Mouse (Mus musculus) kidney, postnatal 25 days (tissue): ENCODE measurements around the gene Gm44596.
A peak's percentile ranks its signal among the peaks of the same experiment; 100 is the strongest.
"Not testable (repeated sequence)": the region's sequence is repeated elsewhere in the genome, so short reads cannot be mapped to it uniquely, and the experiment has no call there.

Experiments used
- DNase-seq, 2 experiments: peaks; one replicate each; pipeline ENCODE4 v3.0.0; 2021; ENCODE audit warnings: mixed read lengths in 2 of 2

Gene Gm44596

GRCm38 (mm10) chr6:128380594-128381167 is 5.4 kb downstream of the Gm44596 start:
- not testable (repeated sequence) for DNase-seq

- no peak for DNase-seq
These were observed 6.0 kb downstream of the Gm44596 start for GRCm38 (mm10) chr6:128381254-128381653.

DNA sequence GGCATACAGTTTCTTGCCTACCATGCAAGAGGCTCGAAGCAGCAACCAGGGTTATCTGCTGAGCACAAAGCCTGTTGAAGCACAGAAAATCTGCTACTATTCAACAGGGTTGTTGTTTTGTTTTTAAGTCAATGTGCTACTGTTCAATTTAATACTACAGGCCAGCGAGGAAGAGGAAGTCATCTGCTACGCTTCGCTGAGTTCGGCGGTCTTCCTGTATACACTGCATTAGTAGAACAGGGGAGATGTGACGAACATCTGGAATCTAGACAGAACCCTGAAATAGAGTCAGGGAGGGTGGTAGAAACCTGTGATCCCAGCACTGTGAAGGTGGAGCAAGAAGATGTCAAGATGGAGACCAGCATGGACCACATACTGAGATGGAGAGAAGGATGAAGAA is 8.4 kb downstream of the Gm44596 start:
- no peak for DNase-seq

GRCm38 (mm10) chr6:128385026-128385425 is 9.7 kb downstream of the Gm44596 start:
- no peak for DNase-seq

DNA sequence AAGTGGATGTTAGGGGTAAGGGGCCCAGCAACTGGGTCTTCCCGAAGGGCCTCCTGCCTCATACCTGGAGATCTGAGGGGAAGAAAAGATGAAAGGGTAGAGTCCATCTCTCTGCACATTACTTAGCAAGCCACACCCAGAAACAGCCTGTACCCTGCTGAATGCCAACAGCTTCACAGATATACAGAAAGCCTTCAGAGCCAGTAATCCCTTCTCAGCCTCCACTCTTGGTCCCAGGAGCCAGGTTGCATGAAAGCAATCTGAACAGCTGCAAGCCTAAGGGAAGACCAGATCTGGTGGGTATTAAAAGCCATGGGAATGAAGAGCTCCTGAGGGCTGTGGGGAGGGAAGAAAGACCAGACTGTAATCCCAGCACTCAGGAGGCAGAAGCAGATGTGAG is 13.9 kb downstream of the Gm44596 start:
- DNase-seq, result no peak

- no peak for DNase-seq
These were observed 15.4 kb downstream of the Gm44596 start for GRCm38 (mm10) chr6:128390683-128391082.

GRCm38 (mm10) chr6:128397574-128398261 is 22.4 kb downstream of the Gm44596 start:
- peak; percentile 72 to 85 for DNase-seq

GRCm38 (mm10) chr6:128398996-128399395 is 23.7 kb downstream of the Gm44596 start, which contains the start of gene Nrip2:
Gene Nrip2, plus strand, starts transcription at chr6:128399296.
- DNase-seq, result no peak

DNA sequence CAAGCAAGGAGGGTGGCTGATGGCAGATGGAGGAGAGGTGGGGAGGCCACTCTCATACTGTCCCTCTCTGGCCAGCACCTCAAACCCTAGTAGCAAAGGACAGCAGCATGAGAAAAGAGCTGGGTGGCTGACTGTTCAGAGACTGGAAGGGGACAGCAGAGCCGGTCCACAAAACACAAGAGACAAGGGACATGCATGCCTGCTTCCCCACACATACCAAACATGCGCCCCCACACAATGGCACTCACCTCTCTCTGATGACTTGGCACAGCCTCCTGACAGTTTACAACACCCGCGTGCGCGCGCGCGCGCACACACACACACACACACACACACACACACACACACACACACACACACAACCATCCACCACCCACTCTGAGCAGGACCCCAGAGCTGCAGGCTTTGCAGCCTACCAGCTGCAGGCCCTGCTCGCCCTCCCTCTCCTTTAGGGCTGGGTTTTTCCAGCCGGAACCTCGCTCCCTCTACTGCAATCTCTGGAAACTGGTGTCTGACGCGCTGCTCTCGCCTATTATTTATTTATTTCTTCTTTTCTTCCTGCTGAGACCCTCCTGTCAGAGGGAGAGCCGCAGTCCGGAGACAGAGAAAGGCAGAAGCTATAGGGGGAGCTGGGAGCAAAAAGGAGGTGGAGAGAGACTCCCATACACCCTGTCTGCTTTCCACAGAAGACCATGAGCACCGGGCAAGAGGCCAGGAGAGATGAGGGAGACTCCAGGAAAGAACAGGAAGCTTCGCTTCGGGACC is 24.3 kb downstream of the Gm44596 start:
- peak; percentile 54 to 57 for DNase-seq

GRCm38 (mm10) chr6:128404708-128405107 is 29.4 kb downstream of the Gm44596 start:
- DNase-seq, result no peak

DNA sequence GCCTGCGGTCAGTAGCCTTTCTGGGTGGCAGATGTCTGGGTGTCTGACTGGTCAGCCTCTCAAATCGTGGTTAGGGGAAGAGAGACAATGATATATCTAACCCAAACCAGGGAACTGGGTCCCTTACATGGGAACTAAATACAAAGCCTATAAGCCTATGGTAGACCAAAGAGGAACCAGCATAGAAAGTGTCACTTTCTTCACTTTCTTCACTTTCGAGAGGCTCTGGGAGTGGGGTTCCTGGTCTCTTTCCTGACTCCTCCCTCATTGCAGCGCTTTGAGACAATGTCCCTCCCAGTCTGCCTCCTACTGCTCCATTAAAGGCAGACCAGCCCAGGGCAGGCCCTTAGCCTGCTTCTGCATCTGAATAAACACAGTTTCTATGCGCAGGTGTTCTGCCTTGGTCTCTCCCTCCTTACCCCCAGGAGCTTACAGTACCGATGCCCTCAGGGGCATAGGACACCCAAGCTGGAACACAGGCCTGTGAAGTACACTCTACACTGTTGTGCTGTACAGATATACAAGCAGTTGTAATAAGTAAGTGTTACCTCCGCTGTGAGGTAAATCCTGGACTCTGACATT is 33.3 kb downstream of the Gm44596 start:
- DNase-seq, result peak in 1 of 2 experiments; percentile 57

DNA sequence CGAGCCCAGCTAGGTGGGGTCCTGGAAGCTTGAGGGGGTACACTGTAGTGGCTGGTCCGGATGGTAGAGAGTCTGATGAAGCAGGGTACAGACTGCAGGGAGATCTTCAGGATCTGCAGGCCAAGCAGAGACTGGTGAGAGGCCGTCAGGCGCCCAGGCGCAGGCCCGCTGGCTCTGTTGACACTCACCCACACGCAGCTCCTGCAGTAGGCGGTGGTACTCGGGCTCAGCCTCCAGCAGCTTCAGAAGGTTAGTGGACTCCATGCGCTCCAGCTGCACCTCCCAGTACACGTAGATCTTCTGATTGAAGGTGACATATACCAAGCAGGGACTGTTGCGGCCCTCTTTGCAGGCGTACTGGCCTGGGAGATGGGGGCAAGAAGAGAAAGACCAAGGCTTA is 35.0 kb downstream of the Gm44596 start:
- DNase-seq, result no peak

GRCm38 (mm10) chr6:128411115-128411514 is 35.8 kb downstream of the Gm44596 start:
- DNase-seq, result peak; percentile 67 to 89

- no peak for DNase-seq
These were observed 40.9 kb downstream of the Gm44596 start for GRCm38 (mm10) chr6:128416169-128416568.

- no peak for DNase-seq
These were observed 42.8 kb downstream of the Gm44596 start for GRCm38 (mm10) chr6:128418076-128418475.

DNA sequence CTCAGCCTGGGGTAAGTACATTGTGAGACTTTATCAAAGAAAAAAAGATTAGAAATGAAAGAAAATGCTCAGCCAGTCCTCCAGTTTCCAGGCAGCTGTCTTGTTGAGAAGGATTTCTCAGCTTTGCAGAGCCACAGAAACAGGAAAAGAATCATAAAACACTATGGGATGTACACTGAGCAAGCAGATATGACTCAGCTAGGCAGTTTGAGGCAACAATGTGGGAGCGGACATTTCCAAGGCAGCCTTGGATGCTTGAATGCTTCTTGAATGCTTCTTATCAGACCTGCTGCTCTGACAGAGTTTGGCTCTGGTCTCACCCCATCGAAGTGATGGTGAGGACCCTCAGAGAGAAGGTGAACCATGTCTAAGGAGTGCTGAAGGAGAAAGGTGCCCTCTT is 45.7 kb downstream of the Gm44596 start:
- no peak for DNase-seq

DNA sequence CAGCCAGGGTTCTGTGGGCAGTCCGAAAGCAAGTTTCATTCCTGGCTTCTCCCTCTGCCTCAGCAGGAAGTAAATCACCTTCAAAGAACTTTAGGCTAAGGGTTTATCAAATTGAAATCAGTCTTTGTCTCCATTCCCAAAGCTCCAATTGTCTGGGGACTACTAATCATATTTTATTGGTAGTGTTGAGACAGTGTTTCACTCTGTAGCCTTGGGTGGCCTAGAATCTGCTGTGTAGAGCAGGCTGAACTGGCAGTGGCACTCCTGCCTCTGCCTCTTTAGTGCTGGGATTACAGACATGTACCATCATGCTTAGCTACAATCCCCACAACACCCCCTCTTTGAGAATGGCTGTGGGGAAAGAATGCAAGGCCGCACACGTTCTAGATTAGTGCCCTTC is 46.2 kb downstream of the Gm44596 start:
- no peak for DNase-seq

DNA sequence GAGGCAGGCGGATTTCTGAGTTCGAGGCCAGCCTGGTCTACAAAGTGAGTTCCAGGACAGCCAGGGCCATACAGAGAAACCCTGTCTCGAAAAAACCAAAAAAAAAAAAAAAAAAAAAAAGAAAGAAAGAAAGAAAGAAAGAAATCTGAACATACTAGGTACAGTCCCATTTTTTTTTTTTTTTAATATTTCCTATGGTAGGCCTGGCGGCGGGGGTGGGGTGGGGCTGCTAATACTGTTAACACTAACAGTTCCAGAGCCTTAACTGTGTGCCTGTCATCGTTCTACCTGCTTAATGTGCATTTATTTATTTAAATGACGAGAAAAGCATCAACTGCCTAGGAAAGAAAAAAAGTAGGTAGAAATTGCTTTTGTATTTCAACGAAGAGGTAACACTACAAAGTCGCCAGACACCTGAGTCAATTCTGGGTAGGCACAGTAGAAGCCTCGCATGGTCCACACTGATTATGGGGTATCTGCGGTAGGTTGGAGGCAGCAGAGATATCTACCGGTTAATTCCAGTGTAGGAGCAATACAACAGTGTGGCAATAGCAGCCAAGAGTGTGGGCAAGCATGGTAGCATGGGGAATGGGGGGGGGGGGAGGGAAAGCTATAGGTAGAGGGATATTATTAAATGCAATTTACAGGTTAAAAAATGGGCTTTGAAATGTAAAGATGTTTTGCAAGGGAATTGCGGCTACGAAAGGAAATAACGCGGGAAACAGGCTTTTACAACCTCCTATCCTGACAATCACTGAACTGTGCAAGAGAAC is 48.4 kb downstream of the Gm44596 start:
- DNase-seq, result no peak

- DNase-seq, result peak; percentile 97 to 98
These were observed 49.1 kb downstream of the Gm44596 start, which contains the start of gene Itfg2 for GRCm38 (mm10) chr6:128424269-128425019. Gene Itfg2, minus strand, starts transcription at chr6:128424931.

DNA sequence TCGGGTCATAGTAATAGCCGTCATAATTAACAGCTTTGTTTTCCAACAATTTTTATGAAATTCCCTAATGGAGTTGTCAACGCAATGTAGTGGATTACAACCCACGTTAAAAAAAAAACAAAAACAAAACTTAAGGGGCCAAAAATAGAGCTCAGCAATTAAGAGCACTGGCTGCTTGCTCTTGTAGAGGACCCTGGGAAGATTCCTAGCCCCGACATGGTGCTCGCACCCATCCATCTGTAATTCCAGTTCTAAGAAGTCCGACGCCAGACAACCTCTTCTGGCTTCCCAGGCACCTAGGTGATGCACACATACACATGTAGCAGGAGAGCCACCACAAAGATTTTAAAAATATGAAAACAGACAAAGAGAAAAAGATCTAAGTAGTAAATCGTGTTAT is 49.7 kb downstream of the Gm44596 start:
- DNase-seq, result no peak

DNA sequence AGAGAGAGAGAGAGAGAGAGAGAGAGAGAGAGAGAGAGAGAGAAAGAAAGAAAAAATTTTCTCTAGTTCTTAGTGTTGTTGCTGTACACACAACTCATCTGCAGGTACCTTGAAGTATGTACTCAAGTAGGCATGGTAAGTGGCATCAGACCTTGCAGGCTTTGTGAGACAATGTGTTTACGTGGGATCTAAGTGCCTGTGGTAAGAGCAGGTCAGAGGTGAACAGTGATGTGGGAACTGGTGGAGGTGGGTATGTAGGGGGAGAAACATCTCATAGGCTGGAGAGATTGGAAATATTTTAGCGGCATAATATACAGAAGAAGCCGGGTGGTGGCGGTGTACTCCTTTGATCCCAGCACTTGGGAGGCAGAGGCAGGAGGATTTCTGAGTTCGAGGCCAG is 52.3 kb downstream of the Gm44596 start:
- no peak for DNase-seq

- DNase-seq, result no peak
These were observed 54.0 kb downstream of the Gm44596 start for GRCm38 (mm10) chr6:128429300-128429699.
